Mouse (Mus musculus) MEL (cell line): Measurements from ENCODE around the gene Dpep1.

Experiments used
- CTCF ChIP-seq, 3 experiments: IDR thresholded peaks in 2 of 3; conservative IDR thresholded peaks in 1 of 3; 2 replicates each; pipeline ENCODE4 v1.5.1; 2011 to 2012; ENCODE audit warnings: low read length in 3 of 3, low read depth in 2 of 3, mild to moderate bottlenecking in 2 of 3, improper control_type of control experiment in 1 of 3, inconsistent platforms in 1 of 3, mixed read lengths in 1 of 3, moderate library complexity in 1 of 3; ENCODE audit not compliant: control insufficient read depth in 1 of 3, insufficient read depth in 1 of 3, poor library complexity in 1 of 3, severe bottlenecking in 1 of 3
- HCFC1 ChIP-seq: IDR thresholded peaks from 2 replicates; pipeline ENCODE4 v1.6.1; 2012; ENCODE audit warnings: low read depth, mild to moderate bottlenecking, inconsistent platforms, low read length, improper control_type of control experiment, moderate library complexity
- MYB ChIP-seq: IDR thresholded peaks from 2 replicates; pipeline ENCODE4 v1.6.1; 2011; ENCODE audit warnings: mild to moderate bottlenecking, low read depth, low read length, improper control_type of control experiment
- POLR2A ChIP-seq, 2 experiments: IDR thresholded peaks; 2 replicates each; pipeline ENCODE4 v1.6.1; 2011 to 2012; ENCODE audit warnings: low read length in 2 of 2, mild to moderate bottlenecking in 2 of 2, control low read depth in 1 of 2, improper control_type of control experiment in 1 of 2, low read depth in 1 of 2, moderate library complexity in 1 of 2; ENCODE audit not compliant: control insufficient read depth in 1 of 2, insufficient read depth in 1 of 2, poor library complexity in 1 of 2

GRCm38 (mm10) chr8:123199864-123200263, 13.8 kb downstream of the Dpep1 start:
- TF ChIP-seq CTCF (IDR thresholded peaks at IDR 0.05 in 2 of 3, conservative IDR thresholded peaks at IDR 0.05 in 1 of 3; ENCODE audit: control insufficient read depth in 1 of 3, insufficient read depth in 1 of 3, low read depth in 2 of 3, low read length in 3 of 3, poor library complexity in 1 of 3, severe bottlenecking in 1 of 3) (no peak), POLR2A (IDR thresholded peaks at IDR 0.05; ENCODE audit: control insufficient read depth in 1 of 2, insufficient read depth in 1 of 2, low read depth in 1 of 2, low read length in 2 of 2, poor library complexity in 1 of 2) (no peak), MYB (no peak), HCFC1 (no peak)
